Mouse (Mus musculus) retina, embryonic 14.5 days (tissue): ENCODE data around the gene Bves.
"Not testable (repeated sequence)": the region's sequence is repeated elsewhere in the genome, so short reads cannot be mapped to it uniquely, and the experiment has no call there.

Experiments
- DNase-seq: peaks from one replicate; pipeline ENCODE4 v3.0.0-alpha.2; 2015; ENCODE audit warnings: low spot score

Bves gene

DNA sequence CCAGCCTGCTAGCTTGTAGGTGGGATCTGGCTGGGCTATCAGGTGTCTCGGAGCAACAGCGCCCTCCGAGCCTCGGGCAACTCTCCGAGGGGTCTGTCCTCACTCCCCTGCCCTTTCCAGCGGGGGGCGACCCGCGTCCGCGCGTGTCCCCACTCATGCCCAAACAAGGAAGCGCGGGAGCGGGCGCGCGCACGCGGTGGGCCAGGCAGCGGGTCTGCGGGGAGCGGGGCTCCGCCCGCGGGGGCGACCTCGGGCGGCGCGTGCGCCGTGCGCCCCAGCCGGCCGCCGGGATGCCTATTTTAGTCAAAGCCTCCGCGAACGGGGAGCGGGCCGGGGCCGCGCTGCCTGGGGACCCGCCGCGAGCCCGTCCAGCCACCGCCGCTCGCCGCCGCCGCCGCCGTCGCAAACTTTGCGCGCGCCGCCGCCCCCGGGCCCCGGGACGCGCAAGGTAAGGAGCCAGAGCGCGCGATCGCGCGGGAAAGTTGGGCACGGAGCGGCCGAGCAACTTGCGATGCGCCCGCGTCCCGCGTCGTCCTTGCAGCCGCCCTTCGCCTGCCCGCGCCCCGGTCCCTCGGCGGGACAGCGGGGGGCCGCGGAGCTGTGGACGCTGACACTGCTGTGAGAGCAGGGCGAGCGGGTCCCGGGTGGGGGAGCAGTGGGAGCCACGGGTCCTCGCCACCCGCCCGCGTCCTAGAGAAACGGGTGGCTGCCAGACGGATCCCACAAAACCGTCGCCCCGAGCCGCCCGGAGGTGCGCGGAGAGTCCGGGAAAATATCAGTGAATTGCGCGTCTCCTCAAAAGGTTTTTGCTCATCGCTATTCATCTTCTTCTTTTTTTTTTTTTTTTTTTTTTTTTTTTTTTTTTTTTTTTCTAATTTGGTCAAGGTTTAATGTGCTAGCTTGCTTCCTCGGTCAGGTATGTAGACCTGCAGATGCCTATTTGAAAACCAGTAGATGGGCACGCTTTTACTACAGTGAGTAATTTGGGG is at the start of gene Bves:
Gene Bves (plus strand): TSS at position 339 of the 989 bp plus-strand sequence.
- peak; percentile 67 for DNase-seq

DNA sequence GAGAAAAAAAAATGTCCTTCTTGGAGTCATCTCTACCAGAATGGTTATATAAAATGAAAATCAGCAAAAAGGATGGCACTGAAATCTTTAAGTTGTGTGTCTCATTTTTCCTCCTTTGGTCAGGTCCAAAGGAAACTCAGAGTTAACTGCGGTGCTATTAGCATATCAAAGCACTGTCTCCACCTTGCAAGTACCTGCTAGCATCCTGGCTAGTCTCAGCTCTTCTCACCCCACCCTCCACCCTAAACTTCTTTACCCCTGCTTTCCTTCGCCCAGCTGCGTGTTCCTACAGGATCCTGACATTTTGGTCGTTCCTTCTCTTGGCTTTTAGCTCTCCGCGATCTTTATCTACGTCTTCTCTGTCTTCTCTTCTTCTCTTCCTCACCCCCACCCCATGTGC is 47.2 kb upstream of the Bves start:
- no peak for DNase-seq

DNA sequence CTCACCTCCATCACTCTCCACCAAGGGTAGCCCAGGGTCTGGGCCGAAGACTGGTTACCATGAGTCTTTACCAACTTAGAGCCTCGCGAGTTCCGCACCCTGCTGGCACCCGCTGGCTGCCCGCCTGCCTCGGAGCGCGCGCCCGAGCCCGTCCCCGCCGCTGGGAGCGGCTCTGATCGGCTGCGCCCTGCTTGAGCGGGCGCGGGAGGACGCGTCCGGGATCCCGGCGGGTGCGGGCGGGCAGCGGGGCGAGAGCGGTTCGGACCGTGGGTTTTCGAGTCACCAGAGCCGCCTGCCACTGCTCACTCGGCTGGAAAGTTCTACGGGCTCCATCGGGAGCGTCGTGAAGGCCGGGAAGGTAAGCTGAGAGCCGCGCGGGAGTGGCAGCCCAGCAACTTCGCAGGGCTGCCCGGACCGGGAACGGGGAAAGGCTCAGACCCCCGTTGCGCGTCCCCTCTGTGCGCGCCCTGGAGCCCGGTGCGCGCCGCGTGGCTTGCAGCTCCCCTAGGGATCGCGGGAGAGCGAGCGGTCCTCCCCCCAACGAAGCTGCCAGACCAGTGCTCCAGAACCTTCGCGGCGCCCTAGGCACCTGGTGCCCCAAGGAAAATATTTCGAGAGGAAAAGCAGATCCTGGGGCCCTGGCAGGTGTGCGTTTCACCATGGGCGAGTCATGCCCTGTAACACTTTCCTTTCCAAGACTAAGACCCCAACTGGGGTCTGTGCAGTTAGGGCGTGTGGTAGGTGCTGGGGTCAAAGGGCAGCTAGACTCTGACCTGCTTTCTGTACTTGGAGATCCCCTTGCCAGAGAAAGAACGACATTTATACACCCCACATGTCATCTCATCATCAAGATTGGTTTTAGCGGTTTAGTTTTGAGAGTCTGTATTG is 46.1 kb upstream of the Bves start:
- DNase-seq: peak; percentile 59

DNA sequence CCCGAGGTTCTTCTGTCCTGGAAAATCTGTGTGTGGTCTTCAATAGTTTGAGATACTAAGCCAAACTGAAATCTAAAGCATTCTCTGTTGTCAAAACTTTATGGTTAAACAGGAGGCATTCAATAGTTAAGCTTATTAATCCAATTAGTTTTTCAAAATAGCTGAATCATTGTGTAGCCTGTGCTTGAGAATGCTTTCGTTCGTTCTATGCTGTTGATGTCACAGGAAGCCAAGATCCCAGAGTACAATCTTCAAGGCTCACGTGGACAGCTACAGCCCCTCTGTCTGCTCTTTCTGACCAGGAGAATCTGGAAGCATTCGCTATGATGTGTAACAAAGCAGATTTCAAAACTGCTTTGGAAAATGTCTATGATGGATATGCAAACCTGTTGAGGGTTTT is 45.0 kb upstream of the Bves start:
- DNase-seq: peak; percentile 28

DNA sequence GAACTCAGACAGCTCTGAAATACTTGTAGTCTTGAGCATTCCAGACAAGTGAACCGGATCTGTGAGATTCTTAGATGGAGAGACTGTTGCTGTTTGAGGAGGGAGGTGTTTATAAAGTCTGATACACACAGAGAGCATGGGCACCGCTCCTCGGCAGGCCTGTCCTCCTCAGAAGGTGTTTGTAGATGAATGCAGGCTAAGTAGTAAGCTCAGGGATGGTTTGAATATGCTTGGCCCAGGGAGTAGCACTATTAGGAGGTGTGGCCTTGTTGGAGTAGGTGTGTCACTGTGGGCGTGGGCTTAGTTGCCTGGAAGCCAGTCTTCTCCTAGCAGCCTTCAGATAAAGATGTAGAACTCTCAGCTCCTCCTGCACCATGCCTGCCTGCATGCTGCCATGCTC is 43.4 kb upstream of the Bves start:
- not testable (repeated sequence) for DNase-seq

DNA sequence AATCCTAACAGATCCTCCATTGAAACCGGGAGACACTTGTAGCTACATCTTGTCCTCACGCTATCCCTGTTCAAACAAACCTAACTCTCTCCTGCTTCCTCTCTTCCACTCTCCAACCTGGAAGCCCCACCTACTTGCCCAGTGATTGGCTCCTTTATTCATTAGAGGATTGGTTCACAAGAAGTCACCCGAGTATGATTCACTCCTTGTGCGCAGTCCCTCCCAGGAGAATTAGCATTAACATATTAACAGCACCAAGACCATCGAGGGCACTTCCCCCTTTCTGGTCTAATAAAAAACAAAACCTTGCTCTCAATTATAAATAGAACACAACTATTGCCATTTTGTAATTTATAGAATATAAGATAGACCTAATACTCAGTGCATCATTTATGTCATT is 40.5 kb upstream of the Bves start:
- DNase-seq: no peak

DNA sequence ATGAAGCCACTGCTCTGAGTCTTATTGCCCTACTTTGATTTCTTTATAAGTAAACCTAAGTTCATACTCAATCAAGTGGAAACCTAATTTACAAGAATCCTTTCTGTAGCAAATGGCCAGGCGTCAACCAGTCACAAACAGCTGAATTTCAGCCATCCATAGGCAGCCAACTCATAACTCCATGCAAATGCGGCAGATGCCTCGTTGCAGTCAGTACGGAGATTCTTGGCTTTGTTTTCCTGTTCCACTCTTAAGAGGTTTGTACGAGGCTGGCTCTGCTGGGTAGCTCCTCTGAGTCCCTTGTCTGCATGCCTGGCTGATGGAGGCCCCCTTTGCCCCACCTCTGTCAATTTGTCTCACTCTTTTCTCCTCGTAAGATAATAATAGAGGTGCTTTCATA is 37.1 kb upstream of the Bves start:
- DNase-seq: no peak

DNA sequence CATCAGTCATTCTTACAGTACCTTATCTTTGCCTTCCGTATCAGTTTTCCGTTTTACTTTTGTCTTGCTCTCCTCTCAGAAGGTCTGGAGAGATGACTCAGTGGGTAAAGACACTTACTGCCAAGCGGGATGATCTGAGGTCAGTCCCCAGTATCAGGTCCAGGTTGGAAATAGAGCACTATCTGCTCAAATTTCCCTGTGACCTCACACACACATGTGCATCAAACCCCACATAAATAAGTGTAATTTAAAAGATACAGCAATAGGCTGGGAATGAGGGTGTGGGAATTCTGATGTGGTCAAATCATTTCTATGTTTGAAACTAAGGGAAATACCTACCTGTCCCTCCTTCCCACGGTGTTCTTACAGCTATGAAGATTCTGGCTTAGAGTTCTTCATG is 36.1 kb upstream of the Bves start:
- DNase-seq: no peak

DNA sequence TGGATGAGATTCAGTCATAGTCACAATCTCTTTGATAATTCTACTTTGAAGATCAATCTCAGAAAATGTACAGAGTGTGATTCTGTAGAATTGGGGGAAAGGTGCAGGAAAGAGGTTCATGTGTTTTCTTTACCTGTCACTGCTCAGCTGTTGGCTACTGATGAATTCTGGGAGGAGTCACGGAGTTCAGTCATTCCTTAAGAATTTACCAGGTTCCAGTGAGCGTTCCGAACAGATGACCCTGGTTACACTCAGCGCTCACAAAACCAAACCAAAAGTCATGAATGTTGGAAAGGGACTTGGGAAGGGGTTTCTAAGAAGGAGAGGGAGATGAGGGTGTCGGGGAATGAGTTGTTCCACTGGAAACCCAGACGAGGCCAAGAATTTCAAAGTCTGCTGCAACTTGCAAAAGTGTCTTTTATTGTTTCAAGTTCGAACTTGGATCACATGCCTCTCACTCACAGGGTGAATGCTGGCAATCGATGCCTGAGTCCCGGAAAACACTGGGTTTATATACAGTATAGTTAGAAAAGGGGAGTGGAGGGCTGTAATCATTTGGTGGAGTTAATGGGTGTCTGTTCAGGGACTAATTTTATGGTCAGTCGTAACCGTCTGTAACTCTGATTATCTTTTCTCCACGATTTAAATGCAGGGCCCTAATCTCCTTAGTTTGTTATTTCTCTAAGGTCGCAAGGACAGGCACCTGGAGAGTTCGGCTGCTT is 32.1 kb upstream of the Bves start:
- DNase-seq: no peak

DNA sequence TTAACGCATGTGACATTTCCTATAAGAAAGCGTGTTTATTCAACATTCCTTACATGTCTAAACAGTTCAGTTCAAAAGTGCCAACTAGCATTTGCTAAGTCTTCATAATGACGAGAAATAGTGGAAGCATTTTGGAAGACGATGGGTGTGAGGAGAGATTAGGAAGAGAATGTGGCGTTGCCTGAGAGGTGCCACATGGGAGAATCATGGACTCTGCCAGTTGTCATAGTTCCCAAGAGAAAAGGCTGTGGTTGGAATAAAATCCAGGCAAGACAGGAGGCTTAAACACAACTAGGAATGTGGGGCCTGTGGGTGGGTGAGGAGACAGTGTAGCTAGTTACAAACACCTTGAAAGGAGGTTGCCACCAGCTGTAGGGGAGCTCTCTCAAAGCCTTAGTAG is 30.4 kb upstream of the Bves start:
- DNase-seq: no peak

DNA sequence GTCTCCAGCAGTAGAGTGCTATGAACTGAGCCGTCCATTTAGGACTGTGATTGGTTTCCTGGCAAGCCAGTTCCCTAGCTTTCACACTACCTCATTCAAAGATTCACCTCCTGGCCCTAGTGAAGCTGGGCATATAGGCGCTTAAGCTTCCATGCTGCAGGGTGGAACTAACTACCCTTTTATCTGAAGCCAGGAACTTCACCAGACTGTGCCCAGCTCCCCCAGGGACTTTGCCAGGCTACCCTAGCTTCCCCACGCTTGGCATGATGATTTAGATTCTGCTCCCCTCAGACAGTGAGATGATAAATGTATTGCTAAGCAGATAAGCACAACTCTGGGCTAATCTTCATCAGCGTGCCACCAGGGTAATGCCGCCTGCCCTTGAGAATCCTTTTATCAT is 24.4 kb upstream of the Bves start:
- DNase-seq: no peak

DNA sequence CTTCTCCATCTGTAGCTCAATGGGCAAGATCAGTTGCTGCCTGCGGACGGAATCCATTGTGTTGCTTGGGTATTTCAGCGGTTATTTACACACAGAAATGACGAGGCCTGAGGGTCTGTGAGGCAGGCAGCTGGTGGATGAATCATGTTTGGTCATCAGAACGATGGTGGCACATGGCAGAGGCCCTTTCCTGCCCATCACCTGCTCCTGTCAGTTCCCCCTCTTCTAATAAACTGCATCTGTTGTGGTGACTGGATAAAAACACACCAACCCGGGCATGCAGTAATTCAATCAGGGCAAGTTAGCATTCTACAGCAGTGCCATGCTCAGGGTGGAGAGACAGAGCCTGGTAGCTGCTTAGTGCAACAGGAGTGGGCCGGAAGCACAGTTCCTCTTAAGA is 23.9 kb upstream of the Bves start:
- no peak for DNase-seq

DNA sequence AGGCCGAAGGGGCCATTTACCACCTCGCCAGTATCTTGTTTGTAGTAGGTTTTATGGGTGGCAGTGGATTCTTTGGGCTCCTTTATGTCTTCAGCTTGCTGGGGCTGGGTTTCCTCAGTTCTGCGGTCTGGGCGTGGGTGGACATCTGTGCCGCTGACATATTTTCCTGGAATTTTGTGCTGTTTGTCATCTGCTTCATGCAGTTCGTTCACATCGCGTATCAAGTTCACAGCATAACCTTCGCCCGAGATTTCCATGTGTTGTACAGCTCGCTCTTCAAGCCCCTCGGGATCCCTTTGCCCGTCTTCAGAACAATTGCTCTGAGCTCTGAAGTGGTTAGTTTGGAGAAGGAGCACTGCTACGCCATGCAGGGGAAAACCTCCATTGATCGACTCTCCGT is 20.7 kb upstream of the Bves start:
- no peak for DNase-seq

DNA sequence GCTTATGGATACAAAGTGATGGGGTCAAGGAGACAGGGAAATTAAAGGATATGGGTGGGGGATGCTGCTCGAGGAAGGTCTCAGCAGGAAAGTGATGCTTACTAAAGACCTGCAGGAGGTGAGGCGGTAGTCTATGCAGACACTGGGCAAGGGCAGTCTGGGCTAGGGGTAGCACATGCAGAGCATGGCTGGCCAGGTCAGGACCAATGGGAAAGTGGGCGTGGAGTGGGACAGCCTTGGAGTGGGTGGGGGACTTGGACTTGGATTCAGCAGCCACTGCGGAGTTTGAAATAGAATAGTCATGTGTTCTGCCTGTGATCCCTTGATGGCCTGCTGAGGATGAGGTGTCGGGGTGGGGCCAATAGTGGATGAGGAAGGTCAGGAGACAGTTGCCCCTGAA is 16.6 kb upstream of the Bves start:
- DNase-seq: no peak

DNA sequence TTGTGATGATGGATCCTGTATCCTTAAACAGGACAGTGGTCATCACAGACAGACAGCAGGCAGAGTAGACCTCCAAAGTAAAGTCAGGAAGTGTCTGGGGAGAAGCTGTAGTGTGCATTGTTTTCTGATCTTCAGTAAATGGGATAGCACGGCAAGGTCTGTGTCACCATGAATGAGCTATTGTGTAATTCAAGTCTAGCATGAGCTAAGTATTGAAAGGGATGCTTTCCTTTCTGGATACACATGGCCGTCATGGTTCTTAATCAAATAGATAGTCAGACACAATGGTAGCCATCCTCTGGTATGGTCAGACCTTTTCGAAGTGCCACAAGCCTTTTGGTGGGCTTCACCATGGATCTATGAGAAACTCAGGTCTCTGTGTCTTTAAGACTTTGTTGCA is 15.3 kb upstream of the Bves start:
- DNase-seq: no peak

DNA sequence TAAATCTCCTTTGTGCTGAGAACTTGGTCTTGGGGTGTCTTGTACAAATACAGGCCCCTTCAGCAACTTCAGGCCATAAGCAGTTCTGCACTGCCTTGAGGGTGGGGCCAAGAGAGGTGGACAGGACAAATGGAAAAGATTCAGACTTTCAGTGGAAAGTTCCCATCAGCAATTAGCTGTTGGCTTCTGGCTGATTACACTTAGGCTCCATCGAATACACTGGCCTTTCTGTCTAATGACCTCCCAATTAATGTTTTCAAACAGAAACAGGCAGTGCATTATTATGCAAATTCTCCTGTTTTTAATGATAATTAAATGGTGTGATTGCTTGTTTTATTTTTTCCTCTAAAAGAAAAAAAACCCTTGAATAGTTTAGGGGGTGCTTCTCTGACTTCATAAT is 11.4 kb upstream of the Bves start:
- DNase-seq: no peak

DNA sequence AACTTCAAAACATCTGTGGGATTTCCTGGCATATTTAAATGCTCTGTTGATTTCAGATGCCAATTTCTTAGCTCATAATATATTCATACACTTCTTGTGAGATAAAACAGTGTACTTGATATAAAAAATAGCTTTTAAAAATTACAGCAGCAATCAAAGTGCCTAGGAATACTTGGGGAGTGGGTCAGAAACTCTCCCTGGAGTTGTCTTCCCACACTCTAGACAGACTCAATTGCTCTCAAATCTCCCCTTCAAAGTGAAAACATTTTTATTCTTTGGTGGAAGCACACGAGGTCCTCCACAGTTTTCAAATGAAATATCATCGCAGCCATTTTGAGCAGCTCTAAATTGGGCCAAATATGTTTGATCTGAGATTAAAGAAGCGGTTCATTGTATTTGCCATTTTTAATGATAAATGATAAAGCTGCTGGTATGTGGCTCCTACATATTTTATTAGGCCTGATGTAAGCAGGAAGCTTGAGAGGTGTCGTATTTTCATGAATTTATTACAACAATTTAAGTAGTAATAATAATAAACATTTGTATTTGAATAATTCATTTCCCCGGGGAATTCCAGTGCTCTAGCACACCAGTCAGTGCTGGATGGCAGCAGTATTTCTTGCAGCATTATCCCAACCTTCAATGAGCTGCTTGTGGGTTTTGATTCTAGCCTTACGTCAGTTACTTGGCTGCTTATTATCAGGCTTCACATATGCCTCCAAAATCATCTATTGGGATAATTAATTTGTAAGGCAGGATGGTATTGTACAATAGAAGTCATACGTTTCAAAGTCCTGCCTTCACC is 7.2 kb upstream of the Bves start:
- no peak for DNase-seq

DNA sequence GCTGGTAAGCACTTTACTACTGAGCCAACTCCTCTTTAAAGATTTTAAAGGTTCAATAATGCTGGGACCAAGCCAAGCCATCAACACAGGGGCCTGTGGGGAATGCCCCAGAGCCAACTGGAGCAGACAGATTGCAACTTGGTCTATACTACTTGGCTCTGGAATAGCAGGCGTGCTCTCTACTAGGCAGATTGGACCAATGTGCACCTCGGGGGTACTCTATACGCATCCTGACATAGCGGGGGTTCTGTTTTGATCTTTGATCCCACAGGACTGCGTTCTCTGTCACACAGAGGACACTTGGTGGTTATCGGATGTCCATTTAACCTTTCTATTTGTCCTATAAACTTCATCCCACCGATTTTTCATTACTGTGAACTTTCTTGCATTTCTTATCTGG is 647 bp upstream of the Bves start:
- no peak for DNase-seq

DNA sequence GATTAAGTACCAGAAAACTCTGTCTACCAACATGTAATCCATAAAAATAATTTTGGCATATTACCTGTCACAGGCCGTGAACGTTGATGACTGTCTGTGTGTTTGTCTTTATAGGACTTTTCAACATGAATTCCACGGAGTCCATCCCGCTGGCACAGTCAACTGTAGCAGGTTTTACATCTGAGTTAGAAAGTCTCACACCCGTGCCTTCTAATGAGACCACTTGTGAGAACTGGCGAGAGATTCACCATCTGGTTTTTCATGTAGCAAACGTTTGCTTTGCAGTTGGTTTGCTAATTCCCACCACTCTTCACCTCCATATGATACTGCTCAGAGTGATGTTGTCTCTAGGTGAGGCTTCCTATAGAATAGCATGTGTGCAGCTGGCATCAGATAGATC is 3.5 kb downstream of the Bves start:
- no peak for DNase-seq

DNA sequence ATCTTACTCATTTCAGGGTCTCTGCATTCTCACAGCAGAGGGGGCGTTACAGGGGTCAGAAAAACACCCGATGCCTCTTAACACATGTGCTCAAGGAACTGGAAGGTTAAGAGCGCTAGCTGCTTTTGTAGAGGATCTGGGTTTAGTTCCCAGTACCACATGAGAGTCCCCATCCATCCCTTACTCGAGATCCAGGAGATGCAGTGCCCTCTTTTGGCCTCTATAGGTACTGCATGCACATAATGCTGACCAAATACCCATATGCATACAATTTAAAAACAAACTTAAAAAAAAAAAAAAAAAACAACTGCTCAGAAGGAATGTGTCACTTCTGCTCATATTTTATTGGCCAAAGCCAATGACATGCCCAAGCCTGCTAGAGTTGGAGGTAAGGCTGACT is 8.8 kb downstream of the Bves start:
- no peak for DNase-seq

DNA sequence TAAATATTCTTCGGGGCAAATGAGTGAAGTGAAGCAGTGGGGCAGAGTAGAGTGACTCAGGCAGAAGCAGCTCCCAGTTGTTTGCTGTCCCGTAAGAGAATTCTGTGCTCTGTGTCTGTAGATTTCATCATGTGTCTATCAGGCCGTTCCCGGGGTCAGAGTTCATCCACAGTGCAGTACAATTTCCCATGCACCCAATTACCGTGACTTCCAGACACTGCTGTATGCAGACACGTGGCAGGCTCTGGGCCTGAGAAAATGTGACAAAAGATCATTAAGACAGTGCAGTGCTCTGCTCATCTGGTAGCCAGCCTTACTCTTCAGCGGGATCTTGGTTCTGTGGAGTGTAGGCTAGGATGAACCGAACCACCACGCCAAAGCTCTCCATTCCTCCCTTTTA is 9.6 kb downstream of the Bves start:
- DNase-seq: no peak

DNA sequence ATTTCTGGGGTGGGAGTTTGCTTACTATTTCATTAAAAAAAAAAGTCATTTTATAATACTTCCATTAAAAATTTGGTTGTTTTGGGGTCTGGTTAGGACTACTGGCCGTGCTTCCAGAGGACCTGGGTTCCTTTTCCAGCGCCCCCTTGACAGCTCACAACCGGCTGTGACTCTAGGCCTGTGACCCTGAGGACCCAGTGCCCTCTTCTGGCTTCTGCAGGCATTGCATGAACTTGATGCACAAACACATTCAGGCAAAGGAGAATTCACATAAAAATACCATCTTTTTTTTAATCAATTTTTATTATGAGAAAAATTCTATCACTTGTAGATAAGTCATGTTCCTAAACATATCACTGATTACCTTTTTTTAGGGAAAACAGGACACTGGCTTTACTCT is 12.6 kb downstream of the Bves start:
- DNase-seq: not testable (repeated sequence)
